Mouse (Mus musculus): ENCODE data around the gene Adap1. TPM values are rescaled to one million over a fixed set of nuclear protein-coding genes. Genes with fewer than 3 reads are reported as not detected.
A peak's percentile ranks its signal among the peaks of the same experiment; 100 is the strongest.

Gene Adap1
- polyA plus RNA-seq, 1 experiment from 2014 or later: 0.27 TPM

GRCm38 (mm10) chr5:139326986-139327633 lies 1.7 kb upstream of the Adap1 start:
- Histone ChIP-seq H3K4me1 (peaks cover 27% of the 10 kb centered on the region), H3K36me3 (replicated peaks) (no peaks in the 10 kb centered on the region), H3K27ac (no peak overlapping the region), H3K27me3 (ENCODE audit: poor library complexity, severe bottlenecking) (peaks cover 73% of the 10 kb centered on the region), H3K4me3 (no peak overlapping the region), H3K9me3 (no peaks in the 10 kb centered on the region)
- WGBS: 71% methylated on average over 7 of the region's 7 CpGs
- no peak for DNase-seq (ENCODE audit: extremely low spot score, low spot score)

GRCm38 (mm10) chr5:139326111-139326696 lies 782 bp upstream of the Adap1 start:
- peaks cover 69% of the 10 kb centered on the region for H3K27me3 ChIP-seq (ENCODE audit: poor library complexity, severe bottlenecking)
- WGBS: 68% methylated on average over 13 of the region's 13 CpGs
- peaks cover 27% of the 10 kb centered on the region for H3K4me1 ChIP-seq
- H3K36me3 ChIP-seq (replicated peaks): no peaks in the 10 kb centered on the region
- no peak overlapping the region for H3K27ac ChIP-seq
- no peak for DNase-seq (ENCODE audit: extremely low spot score, low spot score)
- H3K9me3 ChIP-seq: no peaks in the 10 kb centered on the region
- no peak overlapping the region for H3K4me3 ChIP-seq

- no peaks in the 10 kb centered on the region for H3K9me3 ChIP-seq
- H3K4me1 ChIP-seq: peaks cover 27% of the 10 kb centered on the region
- H3K27me3 ChIP-seq (ENCODE audit: poor library complexity, severe bottlenecking): peaks cover 66% of the 10 kb centered on the region
- H3K4me3 ChIP-seq: peak overlapping the region; percentile 76
- DNase-seq (ENCODE audit: extremely low spot score, low spot score): no peak
- peak overlapping the region; percentile 71 for H3K27ac ChIP-seq
- 2% methylated on average over 58 of the region's 62 CpGs for WGBS
- H3K36me3 ChIP-seq (replicated peaks): no peaks in the 10 kb centered on the region
Observed at GRCm38 (mm10) chr5:139324691-139325394, 579 bp downstream of the Adap1 start.

GRCm38 (mm10) chr5:139324045-139324491 lies 1.4 kb downstream of the Adap1 start:
- WGBS: 66% methylated on average over 5 of the region's 5 CpGs
- Histone ChIP-seq H3K4me1 (peaks cover 27% of the 10 kb centered on the region), H3K27ac (no peak overlapping the region), H3K4me3 (peak overlapping the region; percentile 76; the same call in 1 of the 2 replicates), H3K36me3 (replicated peaks) (no peaks in the 10 kb centered on the region), H3K27me3 (ENCODE audit: poor library complexity, severe bottlenecking) (peaks cover 59% of the 10 kb centered on the region), H3K9me3 (no peaks in the 10 kb centered on the region)
- no peak for DNase-seq (ENCODE audit: extremely low spot score, low spot score)

GRCm38 (mm10) chr5:139323260-139323924 lies 2.0 kb downstream of the Adap1 start:
- Histone ChIP-seq H3K9me3 (no peaks in the 10 kb centered on the region), H3K27me3 (ENCODE audit: poor library complexity, severe bottlenecking) (peaks cover 59% of the 10 kb centered on the region), H3K4me3 (no peak overlapping the region), H3K36me3 (replicated peaks) (no peaks in the 10 kb centered on the region), H3K4me1 (peaks cover 27% of the 10 kb centered on the region), H3K27ac (no peak overlapping the region)
- no peak for DNase-seq (ENCODE audit: extremely low spot score, low spot score)
- 86% methylated on average over 9 of the region's 9 CpGs for WGBS

- 88% methylated on average over 6 of the region's 6 CpGs for WGBS
Observed at GRCm38 (mm10) chr5:139321331-139321730, 4.1 kb downstream of the Adap1 start.

GRCm38 (mm10) chr5:139320424-139320823 lies 5.0 kb downstream of the Adap1 start:
- Histone ChIP-seq H3K27ac (no peak overlapping the region), H3K4me1 (peaks cover 21% of the 10 kb centered on the region), H3K9me3 (no peaks in the 10 kb centered on the region), H3K27me3 (ENCODE audit: poor library complexity, severe bottlenecking) (peaks cover 36% of the 10 kb centered on the region), H3K36me3 (replicated peaks) (no peaks in the 10 kb centered on the region), H3K4me3 (no peak overlapping the region)
- WGBS: 84% methylated on average over 7 of the region's 7 CpGs
- no peak for DNase-seq (ENCODE audit: extremely low spot score, low spot score)

More at GRCm38 (mm10) chr5:139321331-139321730, 4.1 kb downstream of the Adap1 start:
- H3K27me3 ChIP-seq (ENCODE audit: poor library complexity, severe bottlenecking): peaks cover 46% of the 10 kb centered on the region
- no peak overlapping the region for H3K4me3 ChIP-seq
- H3K9me3 ChIP-seq: no peaks in the 10 kb centered on the region
- H3K4me1 ChIP-seq: peaks cover 27% of the 10 kb centered on the region
- H3K27ac ChIP-seq: no peak overlapping the region
- no peaks in the 10 kb centered on the region for H3K36me3 ChIP-seq (replicated peaks)
- no peak for DNase-seq (ENCODE audit: extremely low spot score, low spot score)

GRCm38 (mm10) chr5:139317751-139318504 lies 7.5 kb downstream of the Adap1 start:
- no peak overlapping the region for H3K27ac ChIP-seq
- H3K4me1 ChIP-seq: peaks cover 3% of the 10 kb centered on the region; the same call in 1 of the 2 replicates
- no peaks in the 10 kb centered on the region for H3K36me3 ChIP-seq (replicated peaks)
- DNase-seq (ENCODE audit: extremely low spot score, low spot score): no peak
- H3K4me3 ChIP-seq: no peak overlapping the region
- H3K9me3 ChIP-seq: no peaks in the 10 kb centered on the region
- 71% methylated on average over 21 of the region's 21 CpGs for WGBS
- peaks cover 12% of the 10 kb centered on the region for H3K27me3 ChIP-seq (ENCODE audit: poor library complexity, severe bottlenecking)

- Histone ChIP-seq H3K27ac (no peak overlapping the region), H3K4me3 (no peak overlapping the region), H3K9me3 (no peaks in the 10 kb centered on the region), H3K36me3 (replicated peaks) (no peaks in the 10 kb centered on the region), H3K27me3 (ENCODE audit: poor library complexity, severe bottlenecking) (peaks cover 4% of the 10 kb centered on the region; the same call in 1 of the 2 replicates), H3K4me1 (no peaks in the 10 kb centered on the region)
- WGBS: 87% methylated on average over 6 of the region's 6 CpGs
- DNase-seq (ENCODE audit: extremely low spot score, low spot score): no peak
Observed at GRCm38 (mm10) chr5:139316982-139317675, 8.3 kb downstream of the Adap1 start.

- Histone ChIP-seq H3K27ac (no peak overlapping the region), H3K9me3 (no peaks in the 10 kb centered on the region), H3K4me3 (no peak overlapping the region), H3K4me1 (no peaks in the 10 kb centered on the region), H3K27me3 (ENCODE audit: poor library complexity, severe bottlenecking) (no peaks in the 10 kb centered on the region), H3K36me3 (replicated peaks) (no peaks in the 10 kb centered on the region)
- WGBS: 85% methylated on average over 12 of the region's 12 CpGs
- DNase-seq (ENCODE audit: extremely low spot score, low spot score): no peak
Observed at GRCm38 (mm10) chr5:139314941-139315642, 10.3 kb downstream of the Adap1 start.

- Histone ChIP-seq H3K27me3 (ENCODE audit: poor library complexity, severe bottlenecking) (no peaks in the 10 kb centered on the region), H3K27ac (no peak overlapping the region)
- 89% methylated on average over 9 of the region's 9 CpGs for WGBS
Observed at GRCm38 (mm10) chr5:139313536-139313935, 11.9 kb downstream of the Adap1 start.

More at GRCm38 (mm10) chr5:139313536-139313935, 11.9 kb downstream of the Adap1 start:
- DNase-seq (ENCODE audit: extremely low spot score, low spot score): no peak
- Histone ChIP-seq H3K4me1 (no peaks in the 10 kb centered on the region), H3K36me3 (replicated peaks) (no peaks in the 10 kb centered on the region), H3K4me3 (no peak overlapping the region), H3K9me3 (no peaks in the 10 kb centered on the region)

All from forebrain, embryonic 10.5 days (tissue).